Mouse (Mus musculus): ENCODE data around the gene Gpc6. TPM values are rescaled to one million over a fixed set of nuclear protein-coding genes. Genes with fewer than 3 reads are reported as not detected.

Gene Gpc6
- total RNA-seq, 4 experiments from 2014 or later: 7.7 to 10.5 (median 9.2) TPM

DNA sequence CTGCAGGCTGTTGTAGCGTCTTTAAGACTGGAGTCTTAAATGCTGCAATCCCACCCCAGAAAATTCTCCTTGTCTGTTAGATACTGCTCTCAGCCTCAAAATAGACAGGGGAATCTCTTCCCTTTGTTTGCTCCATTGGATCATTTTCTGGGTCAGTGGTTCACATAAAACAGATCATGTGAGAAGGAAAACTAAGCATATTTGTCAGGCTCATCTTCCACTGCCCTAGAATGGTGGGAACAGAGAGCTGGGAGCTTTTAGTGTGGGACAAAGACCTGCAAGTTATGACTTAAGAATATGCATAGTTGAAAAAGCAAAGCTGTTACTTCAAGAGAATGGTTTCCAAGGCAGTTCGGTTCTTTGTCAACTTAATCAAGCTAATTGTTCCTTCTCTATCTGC, 136.4 kb downstream of the Gpc6 start:
- DNase-seq (ENCODE audit: low spot score): no peak

DNA sequence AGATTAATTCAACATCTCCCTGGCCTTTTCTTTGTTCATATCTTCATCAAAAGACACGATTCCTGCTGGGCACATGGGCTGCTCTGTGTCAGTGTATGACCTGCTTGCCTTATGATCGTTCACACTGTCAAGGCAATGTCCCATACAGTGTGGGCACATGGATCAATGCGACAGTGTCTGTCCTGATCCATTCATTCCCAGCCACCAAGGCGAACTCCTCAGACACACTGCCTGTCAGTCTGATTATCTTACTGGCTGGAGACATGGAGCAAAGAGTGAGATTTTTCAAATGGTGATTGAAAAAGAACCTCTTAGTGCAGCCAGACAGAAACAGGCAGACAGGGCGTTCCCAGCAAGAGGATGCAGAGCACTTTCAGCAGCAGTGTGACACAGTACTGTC, 143.1 kb downstream of the Gpc6 start:
- DNase-seq (ENCODE audit: low spot score): no peak

DNA sequence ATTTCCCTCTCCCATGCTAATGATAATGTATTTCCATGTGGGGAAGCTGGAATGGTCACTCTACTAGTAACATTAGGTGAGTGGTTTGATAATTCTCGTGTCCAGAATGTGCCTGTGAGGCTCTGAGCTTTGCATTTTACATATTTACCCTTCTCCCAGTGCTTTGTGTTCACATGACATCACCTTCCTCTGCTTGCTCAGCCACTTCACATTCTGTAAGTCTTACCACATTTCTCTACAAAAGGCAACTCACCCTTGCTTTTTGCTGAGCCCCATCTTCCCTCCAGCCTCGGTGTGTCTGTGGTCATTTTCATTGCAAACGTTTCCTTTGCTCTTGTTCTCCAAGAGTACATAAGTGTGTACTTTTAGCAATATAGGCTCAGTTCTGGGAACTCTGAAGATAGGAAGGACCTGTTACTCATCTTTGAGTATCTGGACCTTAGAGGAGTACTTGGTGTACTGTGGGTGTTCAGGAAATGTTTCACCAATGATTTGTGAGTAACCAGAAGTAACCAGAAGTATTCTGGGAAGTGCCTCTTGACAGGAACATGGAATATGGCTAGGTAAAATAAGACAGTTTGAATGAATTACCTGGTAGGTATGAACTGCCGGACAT, 145.5 kb downstream of the Gpc6 start:
- no peak for DNase-seq (ENCODE audit: low spot score)

DNA sequence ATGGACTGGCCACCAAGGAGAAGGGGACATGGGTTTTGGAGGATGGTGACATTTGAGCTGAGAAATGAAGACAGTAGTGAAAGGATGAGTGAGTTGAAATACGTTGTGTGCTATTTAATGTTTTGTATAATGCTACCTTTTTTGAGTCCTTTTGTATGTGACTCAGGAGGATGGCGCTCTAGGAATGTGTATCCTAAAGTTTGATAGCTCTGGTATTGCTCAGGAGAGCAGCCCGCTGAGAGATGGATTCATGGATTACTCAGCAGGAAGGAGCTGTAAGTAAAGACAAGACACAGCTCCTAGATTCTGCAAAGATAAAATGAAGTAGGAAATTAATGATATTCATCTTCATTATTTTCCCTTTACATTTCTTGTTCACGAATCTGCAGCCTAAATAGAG, 168.5 kb downstream of the Gpc6 start:
- DNase-seq (ENCODE audit: low spot score): no peak

DNA sequence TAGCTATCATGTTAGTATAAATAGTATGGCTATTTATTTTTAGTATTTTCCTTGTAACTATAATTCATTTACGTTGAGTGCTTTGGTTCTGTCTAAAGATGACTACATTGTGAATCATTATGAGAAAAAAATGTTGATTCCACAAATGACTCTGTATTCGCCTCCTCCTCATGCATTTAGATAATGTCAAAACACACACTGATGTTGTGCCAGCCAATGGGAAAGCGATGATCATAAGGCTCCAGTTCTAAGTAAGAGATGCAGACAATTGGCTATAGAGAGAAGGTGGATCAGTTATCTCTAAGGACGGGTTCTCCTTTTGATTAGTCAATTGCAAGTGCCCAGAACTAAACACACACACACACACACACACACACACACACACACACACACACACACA, 181.8 kb downstream of the Gpc6 start:
- DNase-seq (ENCODE audit: low spot score): no peak

DNA sequence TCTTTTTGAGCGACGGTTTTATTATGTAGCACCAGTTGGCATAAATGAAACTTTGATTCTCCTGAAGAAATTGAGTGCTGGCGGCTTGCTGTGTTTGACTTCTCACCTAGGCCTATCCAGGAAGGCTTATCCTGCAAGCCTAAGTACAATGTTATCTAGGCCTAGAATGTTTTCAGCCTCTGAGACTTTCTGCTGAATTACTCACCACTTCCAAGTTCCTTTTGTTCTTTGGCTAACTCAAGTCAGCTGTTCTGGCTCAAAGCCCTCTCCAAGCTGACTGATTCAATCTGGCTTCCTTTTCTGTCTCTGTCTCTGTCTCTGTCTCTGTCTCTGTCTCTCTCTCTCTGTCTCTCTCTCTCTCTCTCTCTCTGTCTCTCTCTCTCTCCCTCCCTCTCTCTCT, 188.0 kb downstream of the Gpc6 start:
- DNase-seq (ENCODE audit: low spot score): peak; percentile 45

DNA sequence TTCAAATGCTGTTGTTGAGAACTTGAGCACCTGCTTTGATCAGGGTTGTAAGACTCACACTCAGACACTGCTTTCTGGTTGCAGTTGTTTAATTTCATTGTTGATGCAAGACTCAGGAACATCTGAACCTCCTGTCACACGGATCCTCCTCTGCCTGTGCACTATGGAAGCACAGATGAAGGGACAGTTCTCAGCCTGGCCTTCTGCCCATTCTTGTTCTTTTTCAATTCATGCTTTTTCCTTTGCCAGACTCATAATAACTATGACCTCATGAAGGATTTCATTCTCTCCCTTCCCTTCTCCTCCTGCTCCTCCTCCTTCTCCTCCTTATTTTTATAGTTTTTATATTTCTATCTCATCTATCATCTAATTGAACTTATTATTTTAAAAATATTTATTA, 196.9 kb downstream of the Gpc6 start:
- no peak for DNase-seq (ENCODE audit: low spot score)

DNA sequence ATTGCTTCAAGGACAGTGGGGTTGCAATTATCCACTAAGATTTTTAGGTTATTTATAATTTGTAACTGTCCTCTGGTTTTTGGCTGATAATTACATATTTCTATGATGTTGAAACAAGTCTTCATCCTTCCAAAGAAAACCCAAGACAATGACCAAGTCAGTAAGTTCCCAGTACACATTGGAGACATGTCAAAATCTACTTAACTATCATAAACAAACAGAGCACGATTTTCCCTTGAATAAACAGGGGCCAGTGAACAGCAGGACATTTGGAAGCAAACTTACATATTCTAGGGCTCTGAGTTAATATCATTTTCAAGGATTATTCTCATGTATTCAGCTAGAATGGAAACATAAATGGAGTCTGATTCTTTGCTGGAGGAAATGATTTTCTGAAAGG, 205.2 kb downstream of the Gpc6 start:
- peak; percentile 50 for DNase-seq (ENCODE audit: low spot score)

DNA sequence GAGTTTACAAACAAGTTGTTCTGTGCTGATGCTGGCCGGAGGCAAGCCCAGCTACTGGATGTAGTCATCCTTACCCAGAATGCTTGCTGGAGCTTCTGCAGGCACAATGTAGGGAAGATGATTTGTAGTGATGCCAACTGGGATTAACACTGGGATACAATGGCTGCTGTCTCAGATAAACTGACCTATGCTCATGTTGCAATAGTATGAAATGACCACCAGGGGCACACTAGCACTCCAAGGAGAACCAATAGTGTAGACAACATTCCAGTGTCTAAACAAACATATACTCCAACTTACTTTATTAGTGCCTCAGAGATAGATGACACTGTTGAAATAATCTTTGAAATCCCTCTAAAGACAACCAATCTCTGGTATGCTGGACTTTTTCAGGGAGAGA, 206.2 kb downstream of the Gpc6 start:
- DNase-seq (ENCODE audit: low spot score): no peak

DNA sequence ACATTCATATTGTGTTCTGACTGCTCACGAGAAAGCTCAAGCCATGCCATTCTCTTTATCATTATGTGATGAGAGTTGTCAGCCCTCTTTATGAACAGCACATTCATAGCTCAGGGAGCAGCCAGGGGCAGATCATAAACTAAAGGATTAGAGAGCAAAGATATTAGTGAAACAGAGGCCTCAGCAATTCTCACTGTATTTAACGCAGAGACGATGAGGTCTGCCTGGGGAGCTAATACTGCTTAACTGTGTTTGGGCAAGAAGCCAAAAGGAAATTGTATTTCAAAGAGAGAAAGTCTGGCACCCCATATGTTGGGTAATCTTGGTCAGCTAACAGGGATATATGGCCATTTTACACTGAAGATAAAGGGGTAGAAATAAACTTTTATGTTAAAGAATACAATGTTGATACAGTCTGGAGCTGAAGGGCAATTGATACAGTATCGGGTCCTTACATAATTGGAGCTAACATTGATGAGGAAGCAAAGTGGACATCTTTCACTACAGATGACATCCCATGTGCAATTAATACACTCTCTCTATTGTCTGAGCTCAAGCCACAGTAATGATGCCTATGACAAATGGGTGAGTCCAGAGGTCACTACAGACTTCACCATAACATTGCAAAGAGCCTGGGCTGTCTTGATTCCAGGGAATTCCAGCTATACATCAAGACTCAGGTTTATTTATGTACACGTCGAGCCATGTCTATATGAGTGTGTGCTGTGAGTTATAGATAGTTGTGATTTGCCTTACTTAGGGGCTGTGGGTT, 216.1 kb downstream of the Gpc6 start:
- no peak for DNase-seq (ENCODE audit: low spot score)

DNA sequence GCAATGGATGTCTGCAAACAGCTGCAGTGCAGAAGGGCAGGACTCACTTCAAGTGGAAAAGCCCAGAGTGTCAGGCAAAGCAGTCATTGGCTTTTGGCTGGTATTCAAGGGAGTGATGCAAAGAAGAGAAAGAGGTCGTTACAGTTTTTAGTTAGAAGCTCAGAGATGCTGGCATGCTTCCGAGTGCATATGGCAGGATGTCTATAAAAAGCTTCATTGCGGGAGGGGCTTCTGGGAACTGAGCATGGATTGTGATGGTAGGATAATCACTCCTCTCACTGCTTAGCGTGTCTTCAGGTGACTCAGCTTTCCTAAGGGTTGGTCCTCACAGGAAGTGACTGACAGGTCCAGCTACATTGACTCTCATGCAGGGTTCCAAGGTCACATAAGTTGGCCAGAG, 221.0 kb downstream of the Gpc6 start:
- no peak for DNase-seq (ENCODE audit: low spot score)

DNA sequence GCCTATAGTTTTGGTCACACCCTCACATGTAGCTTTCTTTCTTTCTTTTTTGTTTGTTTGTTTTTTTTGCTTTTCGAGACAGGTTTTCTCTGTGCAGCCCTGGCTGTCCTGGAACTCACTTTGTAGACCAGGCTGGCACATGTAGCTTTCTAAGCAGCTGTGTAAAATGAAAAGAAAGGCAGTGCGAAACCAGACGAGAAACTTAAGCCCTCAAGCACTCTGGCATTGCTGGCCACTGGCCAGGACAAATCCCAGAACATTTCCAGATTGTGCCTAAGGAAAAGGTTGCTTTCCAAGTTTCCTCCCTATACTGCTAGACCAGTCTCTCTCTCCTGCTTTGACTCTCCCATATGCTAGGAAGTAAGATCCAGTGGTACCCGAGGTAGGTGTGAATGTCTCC, 221.6 kb downstream of the Gpc6 start:
- no peak for DNase-seq (ENCODE audit: low spot score)

DNA sequence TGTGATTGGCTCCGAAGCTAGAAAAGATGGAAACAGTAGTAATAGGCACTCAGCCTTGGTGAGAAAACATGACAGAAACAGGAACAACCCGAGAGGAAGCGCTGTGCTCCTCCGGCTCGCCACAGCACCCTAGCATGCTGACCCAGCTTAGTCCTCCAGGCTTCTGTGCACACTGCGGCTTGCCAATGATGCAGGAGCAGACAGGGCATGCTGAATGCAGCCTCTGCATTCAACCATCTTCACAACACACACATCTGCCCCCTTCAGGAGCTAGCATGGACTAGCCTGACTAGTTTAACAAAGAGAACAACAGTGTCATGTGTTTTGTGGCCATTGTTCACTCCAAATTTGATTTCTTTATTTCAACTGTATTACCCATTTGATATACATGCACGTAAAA, 226.5 kb downstream of the Gpc6 start:
- DNase-seq (ENCODE audit: low spot score): no peak

DNA sequence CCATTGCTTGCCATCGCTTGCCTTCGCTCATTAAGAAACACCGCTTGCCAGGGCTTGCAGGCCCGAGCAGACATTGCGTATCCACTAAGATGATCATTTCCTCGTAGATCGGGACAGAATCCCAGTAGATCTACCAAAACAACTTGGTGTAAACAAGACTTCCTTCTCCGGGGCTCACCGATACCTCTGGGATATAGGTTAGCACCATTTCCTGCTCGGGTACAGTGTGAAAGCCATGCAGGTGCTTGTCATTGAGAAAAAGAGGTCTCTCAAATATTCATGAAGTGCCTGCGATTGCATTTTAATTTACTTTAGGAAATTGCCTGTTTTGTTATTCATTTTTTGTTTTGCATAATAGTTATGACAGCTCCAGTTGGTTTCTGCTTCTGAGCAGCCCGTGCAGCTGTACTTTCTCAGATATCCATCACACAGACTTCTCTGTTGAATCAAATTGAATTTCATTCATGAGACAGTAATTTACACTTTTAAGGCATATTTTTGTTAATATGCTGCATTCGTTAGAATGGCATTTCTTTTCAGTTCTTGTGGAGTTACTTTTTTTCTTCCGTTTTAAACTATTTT, 230.9 kb downstream of the Gpc6 start:
- DNase-seq (ENCODE audit: low spot score): no peak

DNA sequence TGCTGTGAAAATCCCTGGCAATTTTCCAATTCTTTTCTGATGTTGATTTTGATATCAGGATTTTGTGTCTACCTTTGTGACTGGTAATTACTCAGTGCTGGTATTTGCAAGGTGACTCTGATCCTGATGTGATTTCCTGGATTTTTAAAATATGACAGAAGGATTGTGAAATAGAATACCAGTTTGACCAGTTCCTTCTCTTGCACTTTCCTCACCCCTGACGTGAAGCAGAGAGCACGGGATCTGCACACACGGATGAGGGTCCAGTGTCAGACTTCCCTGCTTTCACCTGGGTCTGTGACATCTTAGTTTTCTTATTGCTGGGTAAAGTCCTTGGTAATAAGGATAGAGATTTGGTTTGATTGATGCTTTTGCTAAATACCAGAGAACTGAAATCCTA, 232.3 kb downstream of the Gpc6 start:
- no peak for DNase-seq (ENCODE audit: low spot score)

DNA sequence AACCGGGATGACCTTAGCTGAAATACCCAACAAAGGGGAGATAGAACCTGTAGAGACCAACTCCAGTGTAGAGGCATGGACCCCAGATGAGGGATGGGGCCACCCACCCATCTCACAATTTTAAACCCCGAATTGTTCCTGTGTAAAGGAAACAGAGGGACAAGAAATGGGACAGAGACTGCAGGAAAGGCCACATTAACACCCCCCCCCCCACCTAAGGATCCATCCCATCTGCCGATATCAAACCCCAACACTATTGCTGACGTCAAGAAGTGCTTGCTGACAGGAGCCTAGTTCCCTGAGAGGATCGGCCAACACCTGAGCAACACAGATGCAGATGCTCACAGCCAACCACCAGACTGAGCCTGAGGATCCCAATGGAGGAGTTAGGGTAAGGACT, 241.2 kb downstream of the Gpc6 start:
- no peak for DNase-seq (ENCODE audit: low spot score)

DNA sequence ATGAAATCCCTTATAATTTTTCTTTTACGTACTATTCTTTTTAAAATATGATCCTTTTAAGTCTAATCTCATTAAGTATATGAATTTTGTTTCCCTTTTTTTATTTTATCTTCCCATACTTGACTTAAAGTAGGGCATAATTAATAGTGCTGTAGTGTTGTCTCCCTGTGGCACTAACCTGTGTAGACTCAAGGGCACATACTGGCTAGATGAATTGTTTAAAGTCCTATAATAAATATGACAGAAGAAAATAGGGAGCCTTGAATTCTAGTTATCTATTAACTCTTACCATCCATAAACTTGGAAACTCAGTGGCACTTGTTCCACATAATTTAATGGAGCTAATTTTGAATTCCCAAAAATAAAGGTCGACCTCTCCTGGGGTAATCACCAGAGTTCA, 268.2 kb downstream of the Gpc6 start:
- DNase-seq (ENCODE audit: low spot score): no peak

DNA sequence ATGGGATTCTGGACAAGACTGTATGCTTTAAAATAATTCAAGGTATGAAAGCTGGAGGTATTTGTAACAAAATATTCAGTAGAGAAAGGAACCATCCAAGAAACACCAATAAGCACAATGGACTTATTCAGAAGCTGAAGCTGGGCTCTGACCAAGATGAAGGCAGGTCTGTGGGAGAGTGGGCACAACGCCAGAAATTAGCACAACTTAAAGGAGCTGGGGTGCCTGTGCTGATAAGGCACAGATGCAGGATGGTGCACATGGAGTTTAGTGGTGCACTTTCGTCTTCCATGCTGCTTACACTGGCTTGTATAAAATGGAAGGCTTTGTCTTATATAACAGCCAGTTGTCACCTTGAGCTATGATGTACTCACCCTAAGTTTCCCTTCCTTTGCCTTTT, 276.9 kb downstream of the Gpc6 start:
- no peak for DNase-seq (ENCODE audit: low spot score)

DNA sequence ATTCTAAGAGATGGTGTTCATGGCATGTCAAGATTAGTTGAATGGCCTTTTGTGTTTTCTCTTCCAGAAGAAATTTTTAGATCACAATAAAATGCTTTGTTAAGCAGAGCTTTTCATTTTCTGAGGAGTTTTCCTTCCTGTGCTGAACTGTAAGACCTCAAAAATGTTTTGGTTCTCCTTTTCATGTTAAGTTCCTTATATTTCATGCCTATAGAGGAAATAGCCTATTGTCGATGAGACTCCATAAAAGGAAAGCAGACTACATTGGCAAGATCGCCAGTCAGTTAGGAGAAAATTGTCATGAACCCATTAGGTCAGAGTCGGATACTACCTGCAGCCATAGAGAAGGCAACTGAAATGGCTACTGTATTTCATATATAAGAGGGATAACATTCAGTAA, 278.8 kb downstream of the Gpc6 start:
- no peak for DNase-seq (ENCODE audit: low spot score)

DNA sequence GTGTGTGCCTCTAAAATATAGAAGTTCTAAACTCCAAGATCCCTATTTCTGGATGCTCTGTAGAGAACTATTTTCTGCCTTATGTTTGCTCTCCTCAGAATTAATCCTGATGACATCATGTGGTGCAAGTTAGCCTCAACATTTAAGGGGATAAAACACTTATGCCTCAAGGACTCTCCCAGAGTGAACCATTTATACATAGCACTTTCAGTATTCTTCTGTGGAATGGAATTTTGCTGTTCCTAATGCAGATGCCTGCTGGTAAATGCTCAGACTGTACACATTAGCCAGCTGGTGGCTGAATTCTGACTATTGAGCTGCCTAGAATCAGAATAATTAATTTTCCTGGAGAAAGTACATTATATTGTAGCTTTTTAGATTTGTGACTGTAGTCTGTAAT, 289.3 kb downstream of the Gpc6 start:
- no peak for DNase-seq (ENCODE audit: low spot score)

DNA sequence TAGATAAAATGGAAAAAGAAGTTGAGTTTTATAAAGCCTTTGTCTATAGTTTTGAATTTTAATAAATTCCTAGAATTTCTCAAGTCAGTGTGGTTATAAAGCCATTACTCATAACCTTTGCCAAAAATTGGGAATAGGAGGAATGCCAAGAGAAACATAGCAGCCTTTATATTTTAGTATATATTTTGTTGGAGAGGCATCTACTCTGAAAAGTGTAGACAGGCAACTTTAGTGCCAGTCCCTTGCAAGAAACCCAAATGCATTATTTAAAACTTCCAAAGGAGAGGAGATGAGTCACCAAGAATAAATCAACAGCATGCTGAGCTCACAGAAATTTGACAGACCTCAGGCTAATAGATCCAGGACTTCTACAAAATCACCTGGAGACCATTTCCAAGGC, 301.8 kb downstream of the Gpc6 start:
- no peak for DNase-seq (ENCODE audit: low spot score)

DNA sequence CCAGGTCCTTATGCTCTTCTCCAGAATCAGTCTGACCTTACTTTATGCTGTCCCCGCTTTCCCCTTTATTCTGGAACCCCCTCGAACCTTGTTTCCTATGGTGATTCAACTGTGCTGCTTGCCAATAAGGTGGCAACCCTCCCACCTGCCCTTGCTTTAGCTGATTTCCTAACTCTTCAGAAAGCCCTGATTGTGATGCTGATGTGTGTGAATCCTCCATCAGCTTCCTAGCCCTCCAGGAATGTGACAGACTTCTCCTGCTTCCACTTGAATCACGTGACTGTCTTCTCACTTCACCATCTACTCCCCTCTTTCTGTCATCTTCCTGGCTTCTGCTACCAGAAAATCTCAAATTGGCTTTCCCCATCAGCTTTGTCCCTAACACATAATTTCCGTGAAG, 305.4 kb downstream of the Gpc6 start:
- no peak for DNase-seq (ENCODE audit: low spot score)

DNA sequence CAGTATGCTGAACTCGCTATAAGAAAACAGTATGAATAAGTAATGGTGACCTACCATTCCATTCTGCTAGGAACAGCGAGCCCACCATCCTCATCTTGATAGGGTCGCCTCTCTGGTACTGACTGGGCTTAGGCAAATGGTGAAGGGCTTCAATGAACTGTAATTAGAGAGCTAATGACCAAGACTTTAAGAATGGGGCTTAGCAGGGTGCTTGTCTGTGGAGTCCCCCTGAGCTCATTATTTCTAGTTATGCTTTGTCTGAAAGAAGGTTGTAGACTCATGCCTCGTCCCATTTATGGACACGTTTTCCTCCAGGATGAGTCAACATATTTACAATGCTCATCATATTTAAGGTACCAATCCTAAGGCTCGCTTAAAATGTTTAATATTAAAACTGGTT, 313.1 kb downstream of the Gpc6 start:
- DNase-seq (ENCODE audit: low spot score): no peak

All from heart, adult 8-10 months (tissue).